Mouse (Mus musculus) neural tube, embryonic 15.5 days (tissue): ENCODE data around the gene Trf. TPM values are rescaled to one million over a fixed set of nuclear protein-coding genes. Genes with fewer than 3 reads are reported as not detected.

ENCODE experiments used
- ATAC-seq: fragments of 200-750 bp; cut with Nextera tagmentation; 2 replicates; pipeline ENCODE4 v1.8.0; 2017; ENCODE audit warnings: mild to moderate bottlenecking, moderate TSS enrichment, moderate library complexity; ENCODE audit not compliant: low FRiP score
- H3K27ac ChIP-seq: fragments of 300-500 bp; sonication (generic); replicated peaks from 2 replicates; pipeline ENCODE4 v1.5.1; 2015; ENCODE audit warnings: mild to moderate bottlenecking, inconsistent platforms
- H3K27me3 ChIP-seq: fragments of 300-500 bp; sonication (generic); replicated peaks from 2 replicates; pipeline ENCODE4 v1.6.1; 2015; ENCODE audit warnings: inconsistent platforms
- H3K36me3 ChIP-seq: fragments of 300-500 bp; sonication (generic); 2 replicates; pipeline ENCODE4 v1.6.1; 2015; ENCODE audit warnings: inconsistent platforms
- H3K4me1 ChIP-seq: fragments of 300-500 bp; sonication (generic); 2 replicates; pipeline ENCODE4 v1.6.1; 2015; ENCODE audit warnings: inconsistent platforms
- H3K4me2 ChIP-seq: fragments of 300-500 bp; sonication (generic); 2 replicates; pipeline ENCODE4 v1.6.1; 2015; ENCODE audit warnings: inconsistent platforms, mild to moderate bottlenecking, moderate library complexity
- H3K4me3 ChIP-seq: fragments of 300-500 bp; sonication (generic); replicated peaks from 2 replicates; pipeline ENCODE4 v1.5.1; 2015; ENCODE audit warnings: mild to moderate bottlenecking, inconsistent platforms
- H3K9ac ChIP-seq: fragments of 300-500 bp; sonication (generic); replicated peaks from 2 replicates; pipeline ENCODE4 v1.6.1; 2015; ENCODE audit warnings: mild to moderate bottlenecking, inconsistent platforms
- H3K9me3 ChIP-seq: fragments of 300-500 bp; sonication (generic); replicated peaks from 2 replicates; pipeline ENCODE4 v1.6.1; 2016; ENCODE audit warnings: inconsistent platforms
- WGBS: fragments of 180-500 bp; shearing (Covaris S2); methylation state at CpG from one replicate; pipeline ENCODE4 v1.1.7; 2015; ENCODE audit warnings: mixed read lengths; 5-methylcytosine and 5-hydroxymethylcytosine counted together
- polyA plus RNA-seq: library from polyadenylated mRNA; unstranded; fragments of >200 nt; fragmentation: Nextera tagmentation; extraction: Ambion mirVana; gene quantifications from 2 replicates; pipeline ENCODE4 v1.2.1, GENCODE M21; 2015

Gene Trf
- polyA plus RNA-seq = 38.9 and 52.8 TPM in 2 replicates

DNA sequence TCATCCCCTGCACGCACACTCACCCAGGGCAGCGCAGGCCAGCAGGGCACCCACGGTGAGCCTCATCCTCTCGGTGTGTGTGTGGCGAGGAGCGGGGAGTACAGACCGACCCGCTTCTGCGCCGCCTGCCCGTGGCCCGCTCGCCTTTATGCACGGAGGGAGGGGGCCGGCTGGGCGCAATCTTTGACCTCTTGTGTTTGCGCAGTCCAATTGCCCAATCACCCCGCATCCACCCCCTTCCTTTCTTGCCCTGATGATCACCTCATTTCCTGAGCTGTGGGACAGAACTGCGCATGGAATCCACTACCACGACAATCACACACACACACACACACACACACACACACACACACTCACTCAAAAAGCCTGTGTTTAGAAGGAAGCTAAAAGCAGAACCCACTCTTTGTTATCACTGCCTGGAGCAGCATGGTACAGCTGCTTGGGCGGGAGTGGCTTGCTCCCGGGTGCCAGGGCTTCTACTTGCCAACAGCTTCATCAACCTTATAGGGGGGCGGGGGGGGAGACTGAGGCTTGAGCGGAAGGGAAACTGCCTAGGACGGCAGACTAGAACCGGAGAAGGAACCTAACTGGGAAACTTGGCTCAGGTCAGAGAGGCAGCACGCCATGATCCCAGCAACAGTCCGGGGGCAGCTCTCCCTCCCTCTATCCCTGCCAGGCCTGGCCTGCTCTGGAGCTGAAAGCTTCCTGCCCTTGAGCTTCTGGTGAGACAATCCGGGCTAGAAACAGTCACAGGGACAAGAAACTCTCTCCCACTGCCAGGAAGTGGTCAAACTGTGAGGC lies at the start of gene Trf, which contains the start of gene Gm20425:
Gene Trf, minus strand, starts transcription at position 294 of the 801 bp plus-strand sequence.
Gene Gm20425, minus strand, starts transcription at position 157 of the 801 bp plus-strand sequence.
- Histone ChIP-seq H3K4me1 (peaks cover 15% of the 10 kb centered on the region), H3K4me3 (peak within 1 kb of the TSS; percentile 19), H3K27ac (peak within 1 kb of the TSS; percentile 69), H3K36me3 (no peaks in the 10 kb centered on the region), H3K9ac (peak within 1 kb of the TSS; percentile 21; the same call in 1 of the 2 replicates), H3K27me3 (no peaks in the 10 kb centered on the region), H3K4me2 (peak within 1 kb of the TSS; percentile 53), H3K9me3 (no peaks in the 10 kb centered on the region)
- 32% methylated on average over 22 of the region's 29 CpGs for WGBS
- peak; percentile 72 for ATAC-seq

DNA sequence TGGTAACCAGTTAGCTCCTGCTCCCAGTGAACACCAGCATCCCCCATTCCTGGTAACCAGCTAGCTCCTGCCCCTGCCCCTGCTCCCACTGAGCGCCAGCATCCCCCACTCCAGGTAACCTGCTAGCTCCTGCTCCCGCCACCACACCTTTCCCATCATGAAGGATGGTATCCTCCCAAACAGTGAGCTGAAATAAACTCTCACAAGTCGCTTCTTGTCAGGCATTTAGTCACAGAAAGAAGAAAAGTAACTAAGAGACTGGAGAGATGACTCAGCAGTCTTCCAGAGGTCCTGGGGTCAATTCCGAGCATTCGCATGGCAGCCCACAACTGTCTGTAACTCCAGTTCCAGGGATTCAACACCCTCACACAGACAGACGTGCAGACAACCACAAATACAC lies 46.6 kb upstream of the Trf start:
- ATAC-seq = no peak
- Histone ChIP-seq H3K4me1 (no peaks in the 10 kb centered on the region), H3K9me3 (no peaks in the 10 kb centered on the region), H3K4me3 (no peak overlapping the region), H3K27me3 (no peaks in the 10 kb centered on the region), H3K27ac (no peak overlapping the region), H3K4me2 (no peak overlapping the region), H3K9ac (no peak overlapping the region), H3K36me3 (no peaks in the 10 kb centered on the region)
- WGBS = 88% methylated on average over 6 of the region's 6 CpGs

DNA sequence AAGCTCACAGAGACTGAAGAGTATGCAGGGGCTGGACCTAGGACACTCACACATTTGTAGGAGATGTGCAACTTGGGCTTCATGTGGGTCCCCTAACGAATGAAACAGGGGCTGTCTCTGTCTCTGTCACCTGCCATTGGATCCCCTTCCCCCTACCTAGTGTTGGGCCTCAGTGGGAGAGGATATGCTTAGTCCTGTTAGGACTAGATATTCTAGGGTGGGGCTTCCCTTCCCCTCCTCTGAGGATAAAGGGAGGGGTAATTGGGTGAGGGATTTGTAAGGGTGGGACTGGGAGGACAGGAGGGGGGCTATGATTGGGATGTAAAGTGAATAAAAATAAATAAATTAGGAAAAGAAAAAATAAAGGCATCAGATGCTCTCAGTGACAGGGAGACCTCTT lies 45.4 kb upstream of the Trf start:
- no peak overlapping the region for H3K4me2 ChIP-seq
- no peak overlapping the region for H3K9ac ChIP-seq
- no peaks in the 10 kb centered on the region for H3K27me3 ChIP-seq
- WGBS = 72% methylated on average over 1 of the region's 1 CpGs
- no peak overlapping the region for H3K4me3 ChIP-seq
- H3K36me3 ChIP-seq = no peaks in the 10 kb centered on the region
- ATAC-seq = no peak
- H3K9me3 ChIP-seq = no peaks in the 10 kb centered on the region
- no peak overlapping the region for H3K27ac ChIP-seq
- peaks cover 7% of the 10 kb centered on the region; the same call in 1 of the 2 replicates for H3K4me1 ChIP-seq

DNA sequence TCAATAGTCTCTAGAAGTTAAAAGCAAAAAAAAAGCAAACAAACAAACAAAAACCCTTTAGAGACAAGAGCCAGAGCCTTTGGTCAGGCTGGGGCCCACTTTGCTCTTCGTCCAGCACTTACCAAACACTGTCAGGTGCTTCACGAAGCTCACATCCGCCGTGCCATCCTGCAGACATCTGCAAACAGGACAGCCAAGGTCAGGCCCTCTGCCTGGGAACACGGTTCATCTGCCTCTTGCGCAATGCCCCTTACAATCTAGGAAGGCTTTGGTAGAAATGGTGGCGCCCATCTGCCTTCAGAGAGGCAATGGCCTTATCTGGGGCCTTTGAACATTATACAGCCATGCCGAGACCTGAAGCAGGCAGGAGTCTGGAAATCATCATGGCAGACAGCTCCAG lies 44.6 kb upstream of the Trf start:
- Histone ChIP-seq H3K27ac (no peak overlapping the region), H3K4me3 (no peak overlapping the region), H3K9ac (no peak overlapping the region), H3K36me3 (no peaks in the 10 kb centered on the region), H3K4me2 (no peak overlapping the region), H3K4me1 (peaks cover 7% of the 10 kb centered on the region; the same call in 1 of the 2 replicates), H3K9me3 (no peaks in the 10 kb centered on the region), H3K27me3 (no peaks in the 10 kb centered on the region)
- no peak for ATAC-seq
- WGBS = 89% methylated on average over 8 of the region's 8 CpGs

DNA sequence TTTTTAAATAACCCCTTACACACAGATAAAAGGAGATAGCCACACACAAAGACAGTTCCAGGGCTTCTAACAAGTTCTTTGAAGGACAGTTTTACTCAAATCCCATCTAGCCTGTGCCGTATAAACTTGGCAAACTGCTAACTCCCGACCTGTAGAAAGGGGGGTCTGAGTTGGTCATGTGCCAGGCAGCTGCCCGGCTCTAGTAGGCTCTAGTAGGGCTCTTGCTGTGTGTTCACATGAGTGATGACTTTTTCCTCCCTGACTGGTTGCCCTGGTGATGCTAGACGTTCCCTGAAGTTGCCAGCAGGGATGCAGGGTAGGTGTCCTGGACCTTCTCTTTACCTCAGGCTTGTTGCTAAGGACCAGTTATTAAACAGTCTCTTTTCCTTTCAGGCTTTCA lies 40.9 kb upstream of the Trf start:
- Histone ChIP-seq H3K36me3 (no peaks in the 10 kb centered on the region), H3K4me1 (peaks cover 7% of the 10 kb centered on the region; the same call in 1 of the 2 replicates), H3K27ac (no peak overlapping the region), H3K27me3 (no peaks in the 10 kb centered on the region), H3K9me3 (no peaks in the 10 kb centered on the region), H3K4me2 (no peak overlapping the region), H3K9ac (no peak overlapping the region), H3K4me3 (no peak overlapping the region)
- WGBS = 15% methylated on average over 4 of the region's 4 CpGs
- no peak for ATAC-seq

DNA sequence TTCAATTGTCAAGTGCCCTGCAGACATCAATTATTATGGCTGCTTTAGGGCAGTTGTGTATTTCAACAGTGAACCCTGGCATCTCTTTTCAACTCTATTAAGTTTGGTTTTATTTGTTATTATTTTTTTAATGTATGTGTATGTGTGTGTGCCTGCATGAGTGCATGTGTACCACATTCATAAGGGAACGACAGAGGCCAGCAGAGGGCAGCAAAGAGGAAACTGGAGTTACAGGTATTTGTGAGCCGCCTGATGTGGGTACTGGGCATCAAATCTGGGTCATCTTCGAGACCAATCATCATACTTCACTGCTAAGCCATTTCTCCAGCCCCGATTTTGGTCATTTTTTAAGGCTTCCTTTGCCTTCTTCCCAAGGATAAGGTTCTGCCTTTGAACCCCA lies 35.5 kb upstream of the Trf start:
- WGBS = 90% methylated on average over 4 of the region's 4 CpGs
- Histone ChIP-seq H3K9me3 (no peaks in the 10 kb centered on the region), H3K9ac (no peak overlapping the region), H3K27ac (no peak overlapping the region), H3K27me3 (no peaks in the 10 kb centered on the region), H3K4me2 (no peak overlapping the region), H3K4me1 (no peaks in the 10 kb centered on the region), H3K4me3 (no peak overlapping the region), H3K36me3 (no peaks in the 10 kb centered on the region)
- no peak for ATAC-seq

DNA sequence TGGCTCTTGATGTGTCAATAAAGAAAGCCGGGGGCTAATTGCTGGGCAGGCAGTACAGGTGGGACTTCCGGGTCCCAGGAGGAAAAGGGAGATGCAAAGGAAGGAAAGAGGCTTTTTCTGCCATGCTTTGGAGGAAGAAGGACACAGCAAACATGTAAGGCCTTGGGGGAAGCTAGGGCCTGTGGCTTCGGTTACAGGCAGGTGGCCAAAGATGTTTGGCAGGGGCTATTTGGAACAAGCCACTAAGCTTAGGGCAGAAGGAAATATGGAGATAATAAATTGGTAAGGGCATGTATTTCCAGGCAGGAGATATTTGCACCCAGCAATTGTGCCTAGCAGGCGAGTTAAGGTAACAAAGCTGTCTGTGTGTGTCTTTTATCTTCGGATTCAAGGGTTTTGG lies 22.7 kb upstream of the Trf start:
- Histone ChIP-seq H3K4me1 (no peaks in the 10 kb centered on the region), H3K27me3 (no peaks in the 10 kb centered on the region), H3K4me2 (no peak overlapping the region), H3K36me3 (no peaks in the 10 kb centered on the region), H3K9ac (no peak overlapping the region), H3K27ac (no peak overlapping the region), H3K9me3 (no peaks in the 10 kb centered on the region), H3K4me3 (no peak overlapping the region)
- ATAC-seq = no peak
- WGBS = 81% methylated on average over 5 of the region's 5 CpGs

DNA sequence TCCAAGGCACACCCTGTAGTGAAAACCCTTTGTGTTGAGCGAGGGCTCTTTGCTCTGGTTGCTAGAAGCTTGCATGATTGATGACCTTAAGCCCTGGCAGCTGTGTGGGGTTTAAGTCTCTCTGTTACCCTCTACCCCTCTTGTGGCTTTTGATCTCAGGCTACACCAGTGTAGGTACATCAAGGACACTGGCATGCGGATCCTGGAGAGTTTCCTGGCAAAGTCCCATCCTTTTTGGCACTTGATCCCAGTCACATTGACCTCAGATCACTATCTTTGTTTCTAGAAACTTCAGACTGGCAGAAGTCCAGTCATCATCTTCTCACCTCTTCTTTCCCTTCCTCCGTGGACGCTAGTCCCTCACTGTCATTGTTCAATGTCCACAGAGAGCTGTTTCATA lies 18.4 kb upstream of the Trf start:
- no peaks in the 10 kb centered on the region for H3K36me3 ChIP-seq
- 52% methylated on average over 4 of the region's 4 CpGs for WGBS
- no peak for ATAC-seq

DNA sequence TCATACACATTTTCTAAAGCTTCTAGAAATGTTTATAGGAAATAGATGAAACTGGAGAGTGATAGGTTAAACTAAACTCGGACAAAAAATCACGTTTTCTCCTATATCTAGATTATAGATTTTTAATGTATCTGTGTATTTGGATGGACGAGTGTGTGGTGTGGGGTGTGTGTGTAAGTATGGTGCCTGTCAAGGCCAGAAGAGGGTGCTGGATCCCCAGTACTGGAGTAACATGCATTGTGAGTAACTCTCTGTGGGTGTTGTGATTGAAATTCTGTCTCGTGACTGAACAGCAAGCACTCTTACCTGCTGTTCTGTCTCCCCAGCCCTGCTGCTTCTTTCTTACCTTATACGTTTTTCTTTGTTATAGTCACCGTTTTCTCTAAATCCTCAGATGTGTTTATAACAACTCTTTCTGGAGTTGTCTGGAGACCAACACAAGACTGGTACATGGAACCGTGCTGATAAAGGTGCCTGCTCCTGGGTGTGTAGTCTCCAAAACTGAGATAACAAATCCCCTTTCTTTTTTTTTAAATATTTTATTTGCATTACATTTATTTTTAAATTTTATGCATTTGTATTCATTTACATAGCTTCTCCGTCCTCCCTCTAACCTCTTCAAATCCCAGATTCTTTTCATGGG lies 16.4 kb upstream of the Trf start:
- Histone ChIP-seq H3K36me3 (no peaks in the 10 kb centered on the region), H3K9me3 (no peaks in the 10 kb centered on the region), H3K4me3 (no peak overlapping the region), H3K27ac (no peak overlapping the region), H3K9ac (no peak overlapping the region), H3K27me3 (no peaks in the 10 kb centered on the region), H3K4me1 (no peaks in the 10 kb centered on the region), H3K4me2 (no peak overlapping the region)
- ATAC-seq = no peak
- 91% methylated on average over 8 of the region's 8 CpGs for WGBS

More for the DNA sequence above, 18.4 kb upstream of the Trf start:
- Histone ChIP-seq H3K27me3 (no peaks in the 10 kb centered on the region), H3K4me2 (no peak overlapping the region), H3K27ac (no peak overlapping the region), H3K9ac (no peak overlapping the region), H3K4me1 (no peaks in the 10 kb centered on the region), H3K9me3 (no peaks in the 10 kb centered on the region), H3K4me3 (no peak overlapping the region)

DNA sequence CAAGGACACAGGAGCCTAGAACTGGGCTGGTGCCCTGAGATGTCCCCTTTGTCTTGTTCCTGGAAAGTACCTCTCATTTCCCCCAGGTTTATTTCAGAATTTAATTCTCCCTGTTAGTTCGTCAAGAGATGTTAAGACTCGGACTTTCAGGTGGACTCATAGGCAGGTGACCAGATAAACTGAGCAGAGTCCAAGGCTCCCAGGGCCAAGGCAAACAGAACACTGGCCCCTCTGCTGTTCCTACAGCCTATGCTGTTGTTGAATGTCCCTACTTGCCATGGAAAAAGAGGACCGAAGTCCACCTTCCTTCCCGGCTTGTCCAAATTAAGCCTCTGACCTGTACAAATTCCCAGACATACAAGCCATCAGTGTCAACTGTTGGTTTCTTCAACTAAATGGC lies 13.4 kb upstream of the Trf start:
- no peaks in the 10 kb centered on the region for H3K36me3 ChIP-seq
- no peak overlapping the region for H3K27ac ChIP-seq
- ATAC-seq = no peak
- H3K4me1 ChIP-seq = no peaks in the 10 kb centered on the region
- WGBS = 97% methylated on average over 4 of the region's 4 CpGs
- no peak overlapping the region for H3K9ac ChIP-seq
- H3K4me3 ChIP-seq = no peak overlapping the region
- no peaks in the 10 kb centered on the region for H3K9me3 ChIP-seq
- H3K27me3 ChIP-seq = no peaks in the 10 kb centered on the region
- no peak overlapping the region for H3K4me2 ChIP-seq

DNA sequence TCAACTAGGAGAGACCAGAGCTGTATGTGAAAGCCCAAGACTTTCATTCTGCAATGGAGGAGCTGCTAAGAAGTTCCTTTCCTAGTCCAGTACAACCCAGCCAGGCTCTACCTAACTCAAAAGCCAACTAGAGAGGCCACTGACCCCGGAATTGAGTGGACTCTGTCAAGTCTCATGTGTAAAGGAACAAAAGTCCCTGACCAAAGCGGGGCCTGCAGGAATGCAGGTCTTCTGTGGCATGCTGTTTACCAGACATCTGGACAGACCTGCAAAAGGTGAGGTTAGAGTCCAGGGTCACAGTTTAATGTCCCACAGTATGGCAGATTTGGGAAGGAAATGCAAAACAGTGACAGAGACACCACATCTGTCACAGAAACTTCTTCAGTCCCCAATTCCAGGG lies 11.0 kb upstream of the Trf start:
- 89% methylated on average over 2 of the region's 2 CpGs for WGBS

DNA sequence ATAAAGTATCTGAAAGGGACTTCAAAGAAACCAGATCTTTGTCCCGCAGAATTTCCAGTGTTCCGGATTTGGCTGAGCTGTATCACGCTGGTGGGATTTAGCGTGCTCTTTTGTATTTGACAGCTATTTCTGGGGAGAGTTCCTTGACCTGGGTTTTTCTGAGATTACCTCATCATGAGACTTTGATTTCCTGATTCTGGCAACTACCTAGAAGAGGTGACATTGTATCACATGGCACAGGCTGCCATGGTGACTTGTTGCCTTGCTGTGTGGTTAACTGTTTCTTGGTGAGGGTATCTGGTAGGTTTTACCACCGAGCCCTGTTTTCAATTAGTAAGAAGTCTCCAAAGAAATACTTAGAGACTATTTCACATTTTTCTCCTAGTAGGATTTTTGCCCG lies 9.2 kb upstream of the Trf start:
- Histone ChIP-seq H3K27me3 (no peaks in the 10 kb centered on the region), H3K27ac (no peak overlapping the region)
- ATAC-seq = no peak

More for the DNA sequence above, 11.0 kb upstream of the Trf start:
- Histone ChIP-seq H3K36me3 (no peaks in the 10 kb centered on the region), H3K9me3 (no peaks in the 10 kb centered on the region), H3K4me1 (no peaks in the 10 kb centered on the region), H3K4me2 (no peak overlapping the region), H3K4me3 (no peak overlapping the region), H3K9ac (no peak overlapping the region), H3K27me3 (no peaks in the 10 kb centered on the region), H3K27ac (no peak overlapping the region)
- no peak for ATAC-seq

More for the DNA sequence above, 9.2 kb upstream of the Trf start:
- Histone ChIP-seq H3K4me1 (no peaks in the 10 kb centered on the region), H3K9me3 (no peaks in the 10 kb centered on the region), H3K36me3 (no peaks in the 10 kb centered on the region), H3K9ac (no peak overlapping the region), H3K4me2 (no peak overlapping the region), H3K4me3 (no peak overlapping the region)
- WGBS = 92% methylated on average over 6 of the region's 6 CpGs
